Mouse (Mus musculus) megakaryocyte, embryonic 14.5 days (primary cell): Measurements from ENCODE around the gene Rtn4rl2. TPM values are rescaled to one million over a fixed set of nuclear protein-coding genes. Genes with fewer than 3 reads are reported as not detected.

Experiments used
- H3K27me3 ChIP-seq: replicated peaks from 2 replicates; pipeline ENCODE3; 2012; ENCODE audit warnings: inconsistent platforms
- H3K36me3 ChIP-seq: replicated peaks from 2 replicates; pipeline ENCODE3; 2012; ENCODE audit warnings: low read length, inconsistent platforms, mixed read lengths
- H3K4me1 ChIP-seq: 2 replicates; pipeline ENCODE4 v1.6.1; 2012; ENCODE audit warnings: inconsistent platforms
- H3K4me3 ChIP-seq: replicated peaks from 2 replicates; pipeline ENCODE3; 2012; ENCODE audit warnings: moderate library complexity, mild to moderate bottlenecking, inconsistent platforms
- H3K9me3 ChIP-seq: 2 replicates; pipeline ENCODE4 v1.6.1; 2012; ENCODE audit warnings: inconsistent platforms
- FLI1 ChIP-seq: IDR thresholded peaks from 2 replicates; pipeline ENCODE4 v1.6.1; 2012; ENCODE audit warnings: low read length, inconsistent platforms, mixed read lengths
- GATA1 ChIP-seq: IDR thresholded peaks from 3 replicates; pipeline ENCODE4 v1.6.1; 2012; ENCODE audit warnings: mixed read lengths, low read length, inconsistent platforms, borderline replicate concordance
- polyA plus RNA-seq: library from polyadenylated mRNA; stranded (reverse); fragments of >175 nt; gene quantifications from 2 replicates; pipeline ENCODE4 v1.2.3, GENCODE M21; 2012; ENCODE audit warnings: low replicate concordance; ENCODE audit not compliant: insufficient read depth

The Rtn4rl2 gene
- polyA plus RNA-seq, 1 experiment: 2.7 TPM

DNA sequence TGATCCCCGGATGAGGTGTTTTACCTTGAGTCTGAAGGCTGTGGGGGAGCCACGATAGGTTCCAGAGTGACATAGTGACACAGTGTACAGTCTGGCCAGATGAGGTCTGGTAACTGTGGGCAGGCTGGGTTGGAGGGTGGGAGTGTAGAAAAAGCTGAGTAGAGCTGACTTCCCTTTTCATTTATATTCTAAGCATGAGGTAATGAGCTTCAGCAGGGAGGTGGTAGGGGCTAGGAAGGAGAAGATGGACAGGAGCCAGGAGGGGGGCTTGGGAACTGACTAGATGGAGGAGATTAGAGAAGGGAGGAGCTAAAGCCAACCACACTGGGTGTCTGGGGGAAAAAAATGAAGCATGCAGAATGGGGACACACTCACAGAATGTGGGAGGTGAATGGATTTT lies 17.5 kb downstream of the Rtn4rl2 start:
- Histone ChIP-seq H3K4me1 (peaks cover 46% of the 10 kb centered on the region), H3K36me3 (no peaks in the 10 kb centered on the region), H3K9me3 (no peaks in the 10 kb centered on the region), H3K4me3 (no peak overlapping the region), H3K27me3 (peaks cover 91% of the 10 kb centered on the region)
- TF ChIP-seq FLI1 (no peak), GATA1 (no peak)

DNA sequence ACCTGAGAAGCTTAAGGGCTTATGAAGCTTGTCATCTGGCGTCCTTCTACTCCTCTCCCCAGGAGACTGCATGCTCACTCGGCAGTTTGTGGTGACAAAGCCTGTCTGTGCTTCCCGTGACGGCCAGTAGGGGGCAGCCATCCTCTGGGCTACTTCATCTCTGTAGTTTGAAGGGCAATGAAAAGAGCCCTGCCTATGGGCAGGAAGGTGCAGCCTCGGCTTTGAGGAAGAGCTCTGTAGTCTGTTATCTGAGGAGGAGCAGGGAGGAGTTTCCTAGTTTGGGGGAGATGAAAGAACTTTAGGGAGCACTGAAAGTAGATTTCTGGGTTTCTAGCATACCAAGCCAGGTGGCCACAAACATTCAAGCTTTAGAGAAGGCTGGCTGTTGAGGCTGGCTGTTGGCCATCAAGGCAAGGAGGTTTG lies 18.0 kb downstream of the Rtn4rl2 start:
- Histone ChIP-seq H3K9me3 (no peaks in the 10 kb centered on the region), H3K36me3 (no peaks in the 10 kb centered on the region), H3K4me3 (no peak overlapping the region), H3K27me3 (peaks cover 87% of the 10 kb centered on the region), H3K4me1 (peaks cover 50% of the 10 kb centered on the region)
- TF ChIP-seq GATA1: no peak
- no peak for TF ChIP-seq FLI1

DNA sequence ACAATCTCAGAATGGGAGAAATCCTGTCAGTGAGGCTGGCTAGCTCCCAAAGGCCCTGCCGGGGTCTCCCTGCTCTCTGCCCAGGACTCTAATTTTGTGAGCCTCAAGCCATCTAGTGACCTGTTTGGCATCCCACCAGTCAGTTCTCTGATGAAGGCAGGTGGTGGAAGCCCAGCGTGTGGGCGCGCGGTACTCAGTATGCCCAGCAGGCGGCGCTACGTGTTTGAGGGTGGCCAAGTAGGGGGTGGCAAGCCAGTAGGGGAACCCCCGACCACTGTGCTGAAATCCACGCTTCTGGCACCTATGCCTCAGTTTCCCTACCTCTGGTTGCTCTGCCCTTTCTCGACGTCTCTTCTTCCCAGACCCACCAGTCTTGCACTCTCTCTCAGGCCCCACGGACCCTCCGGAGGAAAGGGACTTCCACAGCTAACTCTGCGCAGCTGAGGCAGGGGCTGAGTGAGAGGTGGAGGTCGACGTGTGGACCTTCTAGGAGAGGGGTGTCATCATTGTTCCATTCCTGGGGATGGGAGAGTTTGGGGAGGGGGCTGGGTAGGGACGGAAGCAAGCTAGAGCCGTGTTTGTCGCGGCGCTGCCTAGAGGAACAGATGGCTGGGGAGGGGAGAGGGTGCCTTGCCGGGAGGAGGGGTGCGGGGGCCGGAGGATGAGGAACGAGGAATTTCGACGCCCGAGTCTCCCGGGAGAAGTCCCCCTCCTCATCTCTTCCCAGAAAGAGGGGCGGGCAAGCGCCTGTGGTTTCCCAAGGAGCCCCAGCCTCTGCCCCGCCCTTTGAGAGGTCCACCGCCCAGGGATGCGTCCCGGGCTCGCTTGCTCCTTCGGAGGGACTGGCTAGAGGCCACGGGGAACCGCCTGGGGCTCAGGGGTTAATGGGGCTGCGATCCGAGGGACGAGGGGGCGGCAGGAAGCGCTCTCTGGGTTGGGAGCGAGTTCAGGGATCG lies 20.6 kb downstream of the Rtn4rl2 start:
- peaks cover 25% of the 10 kb centered on the region for H3K36me3 ChIP-seq
- TF ChIP-seq FLI1 (no peak), GATA1 (no peak)
- H3K4me1 ChIP-seq: peaks cover 38% of the 10 kb centered on the region
- no peaks in the 10 kb centered on the region for H3K9me3 ChIP-seq
- peak overlapping the region; percentile 80 for H3K4me3 ChIP-seq
- peaks cover 61% of the 10 kb centered on the region for H3K27me3 ChIP-seq

DNA sequence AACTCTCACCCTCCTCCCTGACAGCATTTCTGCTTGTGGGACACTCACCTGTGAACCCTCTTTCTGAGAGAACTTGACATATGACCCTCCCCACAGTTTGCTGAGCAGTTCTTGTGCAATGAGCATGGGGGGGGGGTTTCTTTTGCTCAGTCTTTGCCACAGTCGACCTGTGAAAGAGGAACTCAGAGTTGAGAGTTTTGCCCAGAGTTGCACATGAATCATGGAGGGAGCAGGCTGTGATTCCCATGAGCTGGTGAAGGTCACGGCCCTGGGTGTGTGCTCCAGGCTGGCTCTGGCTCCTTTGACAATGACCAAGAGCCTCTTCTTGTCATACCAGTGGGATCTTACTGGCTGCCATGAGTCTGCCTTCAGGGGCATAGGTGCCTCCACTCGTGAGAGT lies 24.3 kb downstream of the Rtn4rl2 start:
- Histone ChIP-seq H3K27me3 (peaks cover 25% of the 10 kb centered on the region), H3K36me3 (peaks cover 60% of the 10 kb centered on the region), H3K4me3 (no peak overlapping the region), H3K9me3 (no peaks in the 10 kb centered on the region), H3K4me1 (peaks cover 26% of the 10 kb centered on the region)
- TF ChIP-seq FLI1: no peak
- no peak for TF ChIP-seq GATA1

DNA sequence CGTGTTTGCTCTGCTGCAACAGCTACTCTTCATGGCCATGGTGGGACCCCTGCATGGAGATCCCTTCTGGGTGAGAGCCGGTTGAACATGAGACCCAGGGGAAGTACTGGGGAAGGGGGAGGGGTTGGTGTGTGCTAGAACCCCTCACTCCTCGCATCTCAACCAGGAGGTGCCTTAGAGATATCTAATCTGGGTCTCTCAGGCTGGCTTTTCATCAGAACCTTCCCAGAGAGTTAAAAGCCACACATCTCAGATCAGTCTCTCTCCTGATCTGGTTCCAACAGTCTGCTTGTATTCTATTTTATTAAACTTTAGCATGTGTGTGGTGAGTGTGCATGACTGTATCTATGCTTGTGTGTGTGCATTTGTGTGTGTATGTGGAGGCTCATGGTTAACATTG lies 25.1 kb downstream of the Rtn4rl2 start:
- H3K27me3 ChIP-seq: peaks cover 17% of the 10 kb centered on the region
- H3K4me3 ChIP-seq: no peak overlapping the region
- peaks cover 67% of the 10 kb centered on the region for H3K36me3 ChIP-seq
- H3K9me3 ChIP-seq: no peaks in the 10 kb centered on the region
- TF ChIP-seq FLI1 (no peak), GATA1 (no peak)
- peaks cover 22% of the 10 kb centered on the region for H3K4me1 ChIP-seq

DNA sequence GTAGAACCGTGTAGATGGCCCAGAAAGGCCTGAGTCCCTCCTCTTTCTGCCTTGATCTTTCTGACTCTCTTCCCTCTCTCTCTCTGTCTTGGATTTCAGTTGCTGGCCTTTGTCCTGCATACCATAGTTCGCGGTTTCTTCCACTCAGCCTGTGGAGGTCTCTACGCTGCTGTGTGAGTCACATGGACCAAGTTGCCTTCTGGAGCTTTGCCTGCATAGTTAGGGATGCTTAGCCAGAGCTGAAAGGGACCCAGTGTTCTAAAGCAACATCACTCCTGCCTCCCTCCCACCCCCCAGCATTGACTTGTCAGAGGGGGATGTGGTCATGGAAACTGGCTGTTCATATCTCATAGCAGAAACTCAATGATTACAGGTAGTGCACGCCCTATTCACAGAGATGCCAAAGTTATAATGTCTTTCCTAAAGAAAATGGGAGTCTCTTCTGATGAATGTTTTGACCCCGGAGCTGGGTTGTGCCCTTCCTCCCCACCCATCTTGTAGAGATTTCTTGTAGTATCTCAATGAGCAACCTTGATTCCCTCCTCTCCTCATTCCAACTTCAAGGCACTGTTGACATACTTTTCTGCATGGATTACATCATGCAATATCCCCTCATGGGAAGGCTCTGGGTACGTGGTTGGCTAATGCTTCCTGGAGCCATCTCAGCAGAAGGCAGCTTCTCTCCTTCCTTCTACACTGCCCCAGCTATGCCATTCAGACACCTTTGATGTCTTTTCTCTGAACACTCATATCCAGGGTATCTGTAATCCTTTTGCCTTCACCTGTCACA lies 26.3 kb downstream of the Rtn4rl2 start:
- H3K4me3 ChIP-seq: no peak overlapping the region
- peaks cover 6% of the 10 kb centered on the region for H3K27me3 ChIP-seq
- TF ChIP-seq GATA1: no peak
- TF ChIP-seq FLI1: no peak
- H3K4me1 ChIP-seq: peaks cover 13% of the 10 kb centered on the region
- H3K36me3 ChIP-seq: peaks cover 76% of the 10 kb centered on the region
- H3K9me3 ChIP-seq: no peaks in the 10 kb centered on the region

DNA sequence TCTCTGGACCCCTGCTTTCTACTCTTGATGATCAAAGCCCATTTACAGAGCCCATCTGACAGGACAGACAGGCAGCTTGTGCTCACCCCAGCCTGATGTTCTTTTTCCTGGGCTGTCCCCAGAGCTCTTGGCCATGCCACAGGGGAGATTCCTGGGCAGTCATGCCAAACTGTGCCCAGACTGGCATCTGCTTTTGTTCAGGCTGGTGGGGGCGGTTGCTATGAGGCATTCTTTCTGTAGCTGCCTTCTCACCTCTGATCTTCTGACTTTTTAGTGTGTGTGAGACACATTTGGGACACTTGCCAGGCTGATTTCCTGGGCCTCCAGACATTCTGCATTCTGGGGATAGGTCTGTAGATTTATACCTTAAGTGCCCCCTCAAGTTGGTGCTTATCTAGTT lies 28.0 kb downstream of the Rtn4rl2 start:
- TF ChIP-seq FLI1 (no peak), GATA1 (no peak)
- Histone ChIP-seq H3K9me3 (no peaks in the 10 kb centered on the region), H3K36me3 (peaks cover 92% of the 10 kb centered on the region), H3K4me1 (peaks cover 6% of the 10 kb centered on the region), H3K27me3 (no peaks in the 10 kb centered on the region), H3K4me3 (no peak overlapping the region)

DNA sequence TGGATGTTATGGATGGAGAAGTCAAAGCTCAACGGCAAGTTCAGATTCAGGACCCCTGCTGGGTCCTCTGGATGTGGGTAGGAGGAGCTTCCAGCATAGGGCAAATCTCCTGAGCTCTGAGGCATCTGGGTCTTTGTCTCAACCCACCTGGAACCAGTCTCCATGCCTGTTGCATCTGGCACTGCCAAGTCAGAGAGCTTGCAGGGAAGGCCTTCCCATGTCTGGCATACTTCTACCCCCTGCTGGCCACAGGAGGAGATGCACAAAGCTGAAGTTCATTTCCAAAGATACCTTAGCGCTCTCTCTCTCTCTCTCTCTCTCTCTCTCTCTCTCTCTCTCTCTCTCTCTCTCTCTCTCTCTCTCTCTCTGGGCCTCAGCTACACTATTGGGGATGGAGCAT lies 30.8 kb downstream of the Rtn4rl2 start:
- Histone ChIP-seq H3K27me3 (no peaks in the 10 kb centered on the region), H3K36me3 (peaks cover 90% of the 10 kb centered on the region), H3K4me3 (no peak overlapping the region), H3K9me3 (no peaks in the 10 kb centered on the region), H3K4me1 (peaks cover 4% of the 10 kb centered on the region; the same call in 1 of the 2 replicates)
- TF ChIP-seq GATA1 (no peak), FLI1 (no peak)

DNA sequence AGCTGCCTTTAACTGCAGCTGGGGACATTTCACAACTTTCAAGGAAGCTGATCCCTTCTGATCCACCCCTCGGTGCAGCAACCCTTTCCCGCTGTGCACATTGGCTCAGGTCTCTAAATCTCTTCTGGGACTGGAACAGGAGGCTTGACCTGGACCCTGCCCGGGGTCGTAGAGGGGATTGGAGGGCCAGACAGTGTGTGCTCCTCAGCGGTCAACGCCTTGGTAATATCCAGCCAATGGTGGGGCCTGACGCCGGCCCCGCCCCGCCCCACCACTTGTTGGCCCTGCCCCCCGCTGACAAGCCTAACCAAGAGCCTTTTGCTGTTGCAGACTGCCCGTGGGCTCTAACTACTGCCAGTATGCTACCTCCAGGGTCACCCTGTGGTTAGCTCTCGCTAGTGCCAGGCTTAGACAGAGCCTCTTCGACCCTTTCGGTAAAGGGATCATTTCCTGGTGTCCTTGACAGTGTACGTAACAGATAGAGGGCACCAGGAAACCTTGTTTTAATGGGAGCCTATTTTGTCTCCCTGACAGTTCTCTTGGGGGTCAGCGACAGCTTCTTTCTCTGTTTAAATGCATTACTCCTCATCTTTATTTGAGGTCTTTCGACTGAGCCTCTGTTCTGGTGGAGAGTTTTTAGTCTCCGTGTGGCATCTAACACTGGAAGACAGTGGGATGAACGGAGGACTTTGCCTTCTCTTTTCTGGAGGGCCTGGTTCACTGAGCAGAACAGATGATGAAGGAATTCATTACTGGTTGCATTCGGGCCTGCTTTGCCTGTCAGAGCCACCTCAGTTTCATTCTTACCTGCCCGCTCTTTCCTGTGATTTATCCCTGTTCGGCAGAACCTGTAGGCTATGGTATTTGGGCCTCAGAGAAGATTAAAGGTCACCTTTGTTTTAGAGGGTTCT lies 35.1 kb downstream of the Rtn4rl2 start:
- Histone ChIP-seq H3K36me3 (peaks cover 89% of the 10 kb centered on the region), H3K27me3 (no peaks in the 10 kb centered on the region), H3K4me1 (no peaks in the 10 kb centered on the region), H3K9me3 (no peaks in the 10 kb centered on the region), H3K4me3 (no peak overlapping the region)
- TF ChIP-seq FLI1 (no peak), GATA1 (no peak)
